Mouse (Mus musculus) small intestine, adult 2 months (tissue): ENCODE data around the gene Nfil3. TPM values are rescaled to one million over a fixed set of nuclear protein-coding genes. Genes with fewer than 3 reads are reported as not detected.

Experiments used
- H3K27ac ChIP-seq: fragments of 200-500 bp; 2 replicates; pipeline ENCODE4 v1.5.1; 2012; ENCODE audit warnings: low read depth, low read length, control low read depth, inconsistent platforms; ENCODE audit not compliant: insufficient read depth
- H3K27me3 ChIP-seq: fragments of 200-500 bp; 2 replicates; pipeline ENCODE4 v1.6.1; 2012; ENCODE audit warnings: mild to moderate bottlenecking, moderate library complexity, low read length, inconsistent platforms; ENCODE audit not compliant: control insufficient read depth, insufficient read depth
- H3K36me3 ChIP-seq: fragments of 200-500 bp; 2 replicates; pipeline ENCODE4 v1.6.1; 2012; ENCODE audit warnings: mild to moderate bottlenecking, low read length, control low read depth, inconsistent platforms; ENCODE audit not compliant: control insufficient read depth, insufficient read depth
- H3K4me1 ChIP-seq: fragments of 200-500 bp; 2 replicates; pipeline ENCODE4 v1.6.1; 2012; ENCODE audit warnings: low read length, inconsistent platforms, mixed read lengths; ENCODE audit not compliant: control insufficient read depth, insufficient read depth, insufficient read length
- H3K4me3 ChIP-seq: fragments of 200-500 bp; 2 replicates; pipeline ENCODE4 v1.5.1; 2012; ENCODE audit warnings: low read depth, mild to moderate bottlenecking, control low read depth, inconsistent platforms, low read length, moderate library complexity
- CTCF ChIP-seq: fragments of 200-500 bp; IDR thresholded peaks from 2 replicates; pipeline ENCODE4 v1.5.1; 2012; ENCODE audit warnings: low read depth, mild to moderate bottlenecking, control low read depth, inconsistent platforms, low read length, moderate library complexity, mixed read lengths; ENCODE audit not compliant: insufficient replicate concordance, insufficient read length; ENCODE audit errors: extremely low read depth
- POLR2A ChIP-seq: fragments of 200-500 bp; IDR thresholded peaks from 2 replicates; pipeline ENCODE4 v1.6.1; 2012; ENCODE audit warnings: low read depth, mild to moderate bottlenecking, control low read depth, inconsistent platforms, low read length, moderate library complexity
- WGBS: fragments of 180-500 bp; shearing (Covaris S2); methylation state at CpG from one replicate; pipeline ENCODE4 v1.1.7; 2018; 5-methylcytosine and 5-hydroxymethylcytosine counted together
- polyA plus RNA-seq: library from polyadenylated mRNA; depleted of rRNA; stranded (reverse); fragments of >200 nt; gene quantifications from 2 replicates; pipeline ENCODE4 v1.2.3, GENCODE M21; 2012; rRNA removed

Gene Nfil3
- polyA plus RNA-seq, 1 experiment, result 9.2 TPM

- WGBS, result 59% methylated on average over 10 of the region's 10 CpGs
- Histone ChIP-seq H3K27me3 (no peaks in the 10 kb centered on the region), H3K4me3 (no peak overlapping the region), H3K4me1 (peaks cover 14% of the 10 kb centered on the region; the same call in 1 of the 2 replicates), H3K27ac (no peak overlapping the region), H3K36me3 (no peaks in the 10 kb centered on the region)
- no peak for TF ChIP-seq POLR2A
- TF ChIP-seq CTCF, result no peak
Observed at GRCm38 (mm10) chr13:52919790-52920352, 61.0 kb downstream of the Nfil3 start.

GRCm38 (mm10) chr13:52918333-52918732 is 62.5 kb downstream of the Nfil3 start:
- TF ChIP-seq CTCF, result no peak
- no peak for TF ChIP-seq POLR2A
- WGBS, result 98% methylated on average over 5 of the region's 5 CpGs
- H3K36me3 ChIP-seq, result no peaks in the 10 kb centered on the region
- H3K27me3 ChIP-seq, result no peaks in the 10 kb centered on the region
- H3K4me1 ChIP-seq, result peaks cover 14% of the 10 kb centered on the region; the same call in 1 of the 2 replicates
- H3K27ac ChIP-seq, result no peak overlapping the region
- H3K4me3 ChIP-seq, result no peak overlapping the region

Other genes with a start within 250 kb of the Nfil3 start
- 5.9 and 14.9 TPM in 2 replicates for gene Auh, start 51.4 kb downstream of the Nfil3 start, polyA plus RNA-seq